Mouse (Mus musculus): Measurements from ENCODE around the gene Chrne.

Gene Chrne

DNA sequence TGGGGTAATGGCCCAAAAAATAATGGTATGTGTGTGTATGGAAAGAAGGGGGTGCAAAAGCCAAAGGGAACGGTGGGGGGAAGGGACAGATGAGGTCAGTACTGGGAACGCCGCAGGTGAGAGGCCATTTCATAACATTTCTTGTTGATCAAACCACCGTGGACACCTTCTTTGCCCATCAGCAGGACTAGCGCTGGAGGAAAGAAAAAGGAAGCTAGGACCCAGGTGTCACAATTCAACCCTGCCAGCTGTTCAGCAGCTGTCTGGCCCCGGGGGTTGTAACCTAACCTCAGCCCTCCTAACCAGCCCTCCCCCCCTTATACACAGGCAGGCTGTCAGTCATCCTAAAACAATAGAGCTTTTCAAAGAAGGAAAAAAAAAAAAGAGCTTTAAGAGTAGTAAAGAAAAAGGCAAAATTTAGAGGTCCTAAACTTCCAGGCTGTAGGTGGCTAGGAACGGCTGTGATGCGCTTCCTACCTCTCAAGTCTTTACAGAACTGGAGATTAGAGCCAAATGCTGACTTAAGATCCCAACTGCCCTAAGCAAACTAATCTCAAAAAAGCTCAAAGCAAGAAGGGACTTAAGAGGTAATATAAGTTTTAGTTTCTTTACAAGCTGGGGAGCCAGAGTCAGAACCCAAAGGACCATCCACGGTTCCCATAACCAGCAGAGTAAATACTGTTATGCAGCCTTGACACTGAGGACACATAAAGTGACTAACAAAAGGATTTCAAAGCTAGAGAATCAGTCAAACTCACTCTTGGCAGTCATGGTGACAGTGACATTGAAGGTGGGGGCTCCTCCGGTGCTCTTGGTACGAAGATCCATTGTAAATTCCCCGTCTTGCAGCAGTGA is 33.2 kb upstream of the Chrne start:
- DNase-seq (ENCODE audit: low spot score in 2 of 2) = peak in 1 of 2 experiments; percentile 3

DNA sequence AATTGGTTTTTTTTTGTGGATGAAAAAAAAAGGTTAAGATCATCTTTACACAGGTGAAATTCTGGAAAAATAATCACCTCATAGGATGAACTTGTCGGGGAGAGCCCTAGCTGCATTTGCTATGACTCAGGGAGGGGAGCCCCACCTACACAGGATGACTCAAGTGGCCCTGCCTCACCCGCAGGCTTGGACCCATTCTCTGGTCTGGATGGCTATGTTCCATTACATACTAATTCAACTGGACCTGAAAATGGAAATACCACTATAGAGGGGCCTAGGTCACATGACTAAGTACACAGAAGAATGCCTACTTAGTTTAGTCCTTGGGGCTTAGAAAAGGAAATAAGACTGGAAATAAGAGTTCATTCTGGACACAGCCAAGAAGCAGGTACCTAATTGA is 32.4 kb upstream of the Chrne start:
- DNase-seq (ENCODE audit: low spot score in 2 of 2) = peak in 1 of 2 experiments; percentile 4

DNA sequence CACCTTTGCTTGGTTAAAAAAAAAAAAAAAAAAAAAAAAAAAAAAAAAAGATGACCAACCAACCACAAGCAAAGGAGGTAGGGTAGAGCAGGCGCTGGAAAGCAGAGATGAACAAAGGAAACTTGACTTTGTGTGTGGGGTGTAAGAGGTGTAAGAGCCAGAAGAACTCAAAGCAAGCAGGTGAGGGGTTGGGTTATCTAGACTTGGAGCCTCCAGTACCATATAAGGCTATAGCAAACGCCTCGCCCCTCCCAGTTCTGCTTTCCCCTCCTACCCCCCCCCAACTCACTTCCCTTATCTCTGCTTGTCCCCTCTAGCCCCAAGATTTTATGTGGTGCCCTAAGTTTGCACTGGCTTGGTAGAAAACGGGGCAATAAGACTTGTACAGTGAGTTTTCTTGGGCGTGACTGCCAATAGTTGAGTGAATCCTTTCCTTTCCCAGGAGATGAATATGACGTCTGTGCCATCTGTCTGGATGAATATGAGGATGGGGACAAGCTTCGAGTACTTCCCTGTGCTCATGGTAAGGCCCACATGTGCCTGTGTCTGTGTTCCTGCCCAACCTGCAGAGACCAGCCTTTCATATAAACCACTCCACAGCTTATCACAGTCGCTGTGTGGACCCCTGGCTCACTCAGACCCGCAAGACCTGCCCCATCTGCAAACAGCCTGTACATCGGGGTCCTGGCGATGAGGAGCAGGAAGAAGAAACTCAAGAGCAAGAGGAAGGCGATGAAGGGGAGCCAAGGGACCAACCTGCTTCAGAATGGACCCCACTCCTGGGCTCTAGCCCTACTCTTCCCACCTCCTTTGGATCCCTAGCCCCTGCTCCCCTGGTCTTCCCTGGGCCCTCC is 31.5 kb upstream of the Chrne start:
- peak in 1 of 2 experiments; percentile 5 for DNase-seq (ENCODE audit: low spot score in 2 of 2)

DNA sequence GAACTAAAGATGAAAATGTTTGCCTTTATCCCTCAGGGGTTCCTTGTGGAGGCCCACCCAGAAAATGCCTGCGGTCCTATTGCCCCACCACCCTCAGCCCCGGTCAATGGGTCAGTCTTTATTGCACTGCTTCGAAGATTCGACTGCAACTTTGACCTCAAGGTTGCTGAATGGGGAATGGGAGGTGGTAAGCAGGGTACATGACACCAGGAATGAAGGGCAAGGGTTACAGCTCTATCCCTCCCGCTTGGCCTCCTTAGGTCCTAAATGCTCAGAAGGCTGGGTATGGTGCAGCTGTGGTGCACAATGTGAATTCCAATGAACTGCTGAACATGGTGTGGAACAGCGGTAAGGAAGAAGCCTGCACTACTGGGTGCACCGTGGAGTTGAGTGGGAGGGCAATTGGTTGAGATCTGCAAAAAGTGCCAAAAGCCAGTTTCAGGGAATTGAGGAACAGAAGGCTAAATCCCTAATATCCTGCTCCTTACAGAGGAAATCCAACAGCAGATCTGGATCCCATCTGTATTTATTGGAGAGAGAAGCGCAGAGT is 30.2 kb upstream of the Chrne start:
- no peak for DNase-seq (ENCODE audit: low spot score in 2 of 2)

DNA sequence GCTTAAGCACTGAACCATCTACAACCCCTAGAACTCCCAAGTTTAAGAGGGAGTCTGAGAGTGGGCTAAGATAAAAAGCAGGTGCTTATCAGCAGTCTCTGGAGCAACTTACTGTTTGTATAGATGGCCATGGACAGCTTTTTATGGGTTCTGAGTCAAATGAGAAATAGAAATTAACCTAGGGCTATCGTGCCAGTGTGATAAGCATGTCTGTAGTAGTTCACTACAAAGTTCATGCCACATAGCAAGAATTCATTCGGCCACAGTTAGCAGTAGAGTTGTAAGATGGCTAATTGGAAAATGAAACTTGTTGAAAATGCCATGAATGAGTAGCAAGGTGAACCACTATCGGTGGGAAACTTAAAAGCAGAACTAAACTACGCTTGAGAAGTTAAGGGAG is 29.5 kb upstream of the Chrne start:
- peak in 1 of 2 experiments; percentile 3 for DNase-seq (ENCODE audit: low spot score in 2 of 2)

DNA sequence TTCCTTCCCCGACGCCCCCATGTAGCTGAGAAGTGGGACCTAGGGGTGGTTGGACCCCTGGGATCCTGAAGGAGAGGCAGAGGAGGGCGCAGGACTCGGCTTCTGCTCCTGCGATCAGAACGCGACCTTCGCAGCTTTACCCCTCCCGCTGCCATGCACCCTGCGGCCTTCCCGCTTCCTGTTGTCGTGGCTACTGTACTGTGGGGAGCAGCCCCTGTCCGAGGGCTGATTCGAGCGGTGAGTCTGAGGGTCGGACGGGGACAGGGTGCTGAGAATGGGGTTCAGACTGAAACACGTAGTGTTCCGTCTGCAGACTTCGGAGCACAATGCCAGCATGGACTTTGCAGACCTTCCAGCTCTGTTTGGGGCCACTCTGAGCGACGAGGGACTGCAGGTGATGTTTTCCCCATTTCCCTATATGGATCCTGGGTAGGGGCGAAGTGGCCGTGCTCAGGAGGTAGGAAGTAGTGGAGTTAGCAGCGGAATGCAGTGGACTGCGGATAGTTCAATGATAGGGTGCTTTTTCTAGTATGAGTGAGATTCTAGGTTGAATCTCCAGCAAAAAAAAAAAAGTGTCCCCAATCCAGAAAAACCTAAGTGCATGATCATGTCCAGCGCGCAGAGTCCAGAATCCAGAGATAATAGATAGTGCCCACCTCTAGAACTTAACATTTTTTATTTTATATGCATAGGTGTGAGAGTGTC is 28.9 kb upstream of the Chrne start:
- peak in 1 of 2 experiments; percentile 15 for DNase-seq (ENCODE audit: low spot score in 2 of 2)

DNA sequence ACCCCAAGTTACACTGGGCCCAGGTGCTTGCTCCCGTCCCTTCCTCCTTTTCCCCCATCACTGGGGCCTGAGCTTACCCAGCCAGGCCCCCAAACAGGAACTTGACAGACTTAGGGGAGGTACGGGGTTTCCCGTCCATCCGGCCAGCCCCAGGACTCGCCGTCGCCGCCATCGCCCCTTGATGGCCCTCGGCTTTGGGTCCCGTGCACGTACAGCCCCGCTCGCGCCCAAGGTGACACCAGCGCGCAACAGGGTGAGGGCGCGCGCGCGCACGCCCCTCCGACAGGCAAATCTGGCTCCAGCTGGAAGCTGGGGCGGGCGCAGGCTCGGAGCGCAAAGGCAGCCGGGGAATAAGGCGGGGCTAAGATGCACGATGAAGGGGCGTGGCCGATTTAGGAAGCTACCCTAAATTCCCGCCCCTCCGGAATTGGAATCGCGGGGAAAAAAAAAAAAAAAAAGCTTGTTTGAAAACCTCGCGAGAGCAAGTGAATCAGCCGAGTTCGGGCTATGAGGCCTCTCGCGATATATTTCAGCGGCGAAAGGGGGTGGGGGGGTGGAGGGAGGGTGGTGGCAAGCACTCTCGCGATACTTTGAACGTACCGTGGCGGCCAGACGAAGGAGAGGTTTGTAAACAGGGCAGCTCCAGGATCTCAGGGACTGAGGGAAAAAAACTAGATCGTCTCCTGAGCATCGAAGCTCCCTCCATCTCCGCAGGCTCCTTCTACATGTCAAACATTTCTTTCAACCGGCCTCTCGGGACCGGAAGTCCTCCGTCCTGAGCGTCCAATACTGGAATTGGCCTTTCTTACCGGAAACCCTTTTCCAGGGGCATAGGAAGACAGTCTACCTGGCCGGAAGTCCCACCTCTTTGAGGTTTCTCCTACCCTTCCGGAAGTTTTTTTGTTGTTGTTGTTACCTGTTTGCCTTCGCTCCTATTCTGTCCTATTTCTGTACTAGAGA is 28.0 kb upstream of the Chrne start, which contains the start of the genes Rnf167 and Slc25a11:
Rnf167 (plus strand) TSS at position 545 of the 960 bp plus-strand sequence.
Slc25a11 (minus strand) TSS at position 789 of the 960 bp plus-strand sequence.
- peak; percentile 85 to 93 for DNase-seq (ENCODE audit: low spot score in 2 of 2)

DNA sequence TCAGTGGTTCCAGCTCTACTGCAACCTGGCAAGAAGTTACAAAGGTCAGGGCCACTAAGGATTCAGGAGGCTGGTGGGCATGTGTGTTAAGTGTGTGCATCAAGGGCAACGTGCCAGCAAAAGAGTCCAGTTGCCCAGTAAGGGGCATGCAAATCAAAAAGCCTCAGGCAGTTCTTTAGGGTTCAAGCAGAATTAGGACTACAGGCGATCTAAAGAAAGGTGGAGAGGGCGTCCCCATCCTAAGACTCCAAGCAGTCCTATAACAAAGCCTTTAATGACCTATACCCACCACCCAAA is 27.2 kb upstream of the Chrne start:
- no peak for DNase-seq (ENCODE audit: low spot score in 2 of 2)

DNA sequence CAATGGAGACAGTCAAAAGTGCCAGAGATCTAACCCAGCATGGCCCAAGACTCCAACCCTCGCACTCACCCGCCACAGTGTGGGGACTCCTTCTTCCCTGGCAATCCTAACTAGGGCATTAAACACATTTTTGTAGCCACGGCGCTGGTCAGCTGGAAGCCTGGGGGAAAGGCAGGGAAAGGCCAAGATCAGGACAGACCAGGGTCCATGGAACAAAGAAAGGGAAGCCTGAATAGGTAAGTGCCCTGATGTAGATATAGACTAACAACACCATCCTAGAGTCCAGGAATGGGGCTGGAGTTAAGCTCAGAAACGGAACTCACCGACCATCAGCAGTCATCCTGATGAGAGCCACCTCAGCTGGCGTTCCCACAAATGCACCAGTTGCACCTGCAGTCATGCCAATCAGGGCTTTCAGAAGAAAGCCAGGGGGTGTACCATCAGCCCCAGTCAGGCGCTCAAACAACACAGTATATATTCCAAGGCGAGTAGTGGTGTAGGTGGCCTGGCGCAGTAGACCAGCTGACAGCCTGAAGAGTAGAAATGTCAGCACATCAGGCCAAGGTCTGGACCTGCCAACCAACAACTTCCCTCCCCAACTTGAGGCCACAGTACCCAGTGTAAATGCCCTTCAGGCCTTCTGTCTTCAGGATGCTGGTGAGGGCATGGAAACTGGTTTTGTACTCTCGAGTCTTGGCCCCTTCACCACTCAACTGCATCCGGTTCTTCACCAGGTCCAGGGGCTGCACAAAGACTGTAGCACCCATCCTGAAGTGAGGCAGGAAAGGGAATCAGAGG is 26.6 kb upstream of the Chrne start:
- DNase-seq (ENCODE audit: low spot score in 2 of 2) = no peak

DNA sequence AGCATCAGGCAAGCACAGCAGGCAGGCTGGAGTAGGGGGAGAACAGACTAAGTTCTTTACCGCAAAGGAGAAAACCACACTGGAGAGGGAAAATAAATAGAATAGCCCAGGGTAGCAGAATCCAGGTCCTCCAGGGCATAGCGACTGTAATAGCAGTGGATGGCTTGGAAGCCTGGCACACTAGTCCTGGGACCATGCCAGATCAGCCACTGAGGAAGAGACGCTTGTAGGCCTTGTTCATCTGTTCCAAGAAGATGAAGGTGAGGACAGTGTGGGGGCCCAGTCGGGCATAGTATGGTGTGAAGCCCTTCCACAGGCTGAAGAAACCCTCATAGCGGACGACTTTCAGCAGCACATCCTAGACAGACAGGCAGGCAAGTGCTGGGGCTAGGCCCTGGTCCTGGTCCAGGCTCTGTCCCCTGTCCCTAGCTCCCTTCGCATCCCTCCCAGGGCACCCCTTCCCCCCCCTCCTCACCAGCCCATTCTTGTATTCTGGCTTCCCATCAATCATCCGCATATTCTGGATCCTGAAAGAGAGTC is 25.6 kb upstream of the Chrne start:
- no peak for DNase-seq (ENCODE audit: low spot score in 2 of 2)

DNA sequence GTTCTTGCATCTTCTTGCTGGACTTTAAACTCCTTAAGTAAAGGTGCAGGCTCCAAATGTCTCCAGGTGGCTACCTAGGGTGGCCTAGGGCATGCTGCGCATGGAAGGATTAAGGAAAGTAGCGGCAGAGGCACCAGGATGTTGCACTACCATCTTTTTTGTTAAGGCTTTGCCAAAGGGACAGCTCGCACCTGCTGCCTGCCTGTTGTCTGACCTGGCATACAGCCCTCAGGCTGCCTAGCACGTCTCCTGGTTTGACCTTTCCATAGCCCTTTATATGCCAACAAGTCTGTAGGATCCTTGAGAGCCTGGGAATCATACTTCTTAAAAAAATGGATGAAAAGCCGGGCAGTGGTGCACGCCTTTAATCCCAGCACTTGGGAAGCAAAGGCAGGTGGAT is 24.0 kb upstream of the Chrne start:
- DNase-seq (ENCODE audit: low spot score in 2 of 2) = no peak

DNA sequence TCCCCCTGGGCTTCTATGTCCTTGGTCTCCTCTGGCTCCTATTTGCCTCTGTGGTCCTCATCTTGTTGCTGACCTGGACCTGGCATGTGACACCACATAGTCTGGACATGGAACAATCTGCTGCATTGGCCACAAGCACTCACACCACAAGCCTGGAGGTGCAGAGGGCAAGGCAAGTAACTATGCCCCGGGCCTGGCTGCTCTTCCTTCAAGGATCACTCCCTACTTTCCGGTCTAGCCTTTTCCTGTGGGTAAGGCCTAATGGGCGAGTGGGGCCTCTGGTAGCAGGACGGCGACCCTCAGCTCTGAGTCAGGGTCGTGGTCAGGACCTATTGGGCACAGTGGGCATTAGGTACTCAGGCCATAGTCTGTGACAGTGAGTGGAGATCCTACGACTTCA is 22.2 kb upstream of the Chrne start:
- DNase-seq (ENCODE audit: low spot score in 2 of 2) = no peak

DNA sequence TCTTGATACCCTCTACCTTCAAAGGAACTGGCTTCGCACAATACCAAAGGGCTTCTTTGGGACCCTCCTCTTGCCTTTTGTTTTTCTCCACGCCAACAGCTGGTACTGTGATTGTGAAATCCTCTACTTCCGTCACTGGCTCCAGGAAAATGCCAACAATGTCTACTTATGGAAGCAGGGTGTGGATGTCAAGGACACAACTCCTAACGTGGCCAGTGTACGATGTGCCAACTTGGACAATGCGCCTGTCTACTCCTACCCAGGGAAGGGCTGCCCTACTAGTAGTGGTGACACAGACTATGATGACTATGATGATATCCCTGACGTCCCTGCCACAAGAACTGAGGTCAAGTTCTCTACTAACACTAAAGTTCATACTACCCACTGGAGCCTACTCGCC is 21.0 kb upstream of the Chrne start:
- DNase-seq (ENCODE audit: low spot score in 2 of 2) = no peak

DNA sequence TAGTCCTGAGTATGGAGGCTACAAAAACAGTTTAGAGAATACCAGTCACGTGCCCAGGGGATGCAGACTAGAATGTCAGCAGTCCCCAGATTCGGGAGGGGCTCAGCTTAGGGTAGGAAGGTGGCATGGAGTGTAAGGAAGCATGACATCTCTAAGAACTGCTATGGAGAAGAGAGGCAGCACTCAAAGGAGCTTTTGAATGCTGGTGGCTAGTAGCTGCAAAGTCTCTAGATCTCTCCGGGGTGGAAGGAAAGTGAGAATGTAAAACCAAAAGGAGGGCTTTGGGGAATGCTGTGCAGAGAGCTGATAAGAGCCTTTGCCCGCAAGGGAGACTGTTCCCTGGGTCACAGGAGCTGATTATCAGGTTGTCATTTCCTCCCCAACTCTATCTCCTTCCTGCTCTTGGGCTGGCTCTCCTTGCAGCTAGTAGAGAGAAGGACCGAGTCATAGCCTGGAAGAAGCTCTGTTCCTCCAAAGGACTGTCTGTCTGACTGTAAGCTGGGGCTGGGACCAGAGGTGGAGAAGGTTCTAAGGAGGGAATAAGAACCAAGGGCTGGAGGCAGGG is 19.8 kb upstream of the Chrne start, which contains the start of gene Gp1ba:
Gp1ba (plus strand) TSS at position 409 of the 565 bp plus-strand sequence.
- DNase-seq (ENCODE audit: low spot score in 2 of 2) = peak in 1 of 2 experiments; percentile 1

DNA sequence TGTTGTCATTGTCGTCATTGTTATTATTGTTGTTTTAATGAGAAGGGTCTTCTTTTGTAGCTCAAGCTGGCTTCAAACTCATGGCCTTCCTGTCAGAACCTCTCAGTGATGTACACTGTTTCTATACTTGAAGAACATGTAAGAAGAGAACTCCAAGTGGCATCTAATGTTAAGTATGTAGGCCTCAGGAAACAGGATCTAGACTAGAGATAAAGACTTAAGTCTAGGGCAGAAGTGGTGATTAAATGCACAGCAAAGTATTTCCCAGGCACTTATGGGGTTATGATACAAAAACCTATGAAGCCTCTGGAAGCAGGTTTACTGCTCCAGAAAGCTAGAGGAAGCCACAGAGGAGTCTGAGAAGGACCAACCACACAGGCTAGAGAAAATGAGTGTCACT is 19.3 kb upstream of the Chrne start:
- no peak for DNase-seq (ENCODE audit: low spot score in 2 of 2)

DNA sequence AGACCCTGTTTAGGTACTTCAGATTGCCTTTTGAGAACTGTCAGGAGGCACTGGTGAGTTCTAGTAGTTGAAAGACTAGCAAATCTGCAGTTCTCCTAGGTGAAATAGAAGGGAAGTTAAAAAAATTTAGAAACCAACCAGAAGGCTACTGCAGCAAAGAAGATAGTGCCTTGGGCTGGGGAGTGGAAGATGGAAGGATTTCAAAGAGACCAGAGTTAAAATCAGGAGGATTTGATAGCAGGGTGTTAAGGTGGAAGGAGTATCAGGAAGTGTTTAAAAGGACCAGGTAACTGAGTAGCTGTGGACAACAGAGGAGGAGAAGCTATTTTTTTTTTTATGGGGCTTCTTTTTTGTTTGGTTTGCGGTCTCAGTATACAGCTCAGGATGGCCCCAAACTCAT is 18.7 kb upstream of the Chrne start:
- no peak for DNase-seq (ENCODE audit: low spot score in 2 of 2)

DNA sequence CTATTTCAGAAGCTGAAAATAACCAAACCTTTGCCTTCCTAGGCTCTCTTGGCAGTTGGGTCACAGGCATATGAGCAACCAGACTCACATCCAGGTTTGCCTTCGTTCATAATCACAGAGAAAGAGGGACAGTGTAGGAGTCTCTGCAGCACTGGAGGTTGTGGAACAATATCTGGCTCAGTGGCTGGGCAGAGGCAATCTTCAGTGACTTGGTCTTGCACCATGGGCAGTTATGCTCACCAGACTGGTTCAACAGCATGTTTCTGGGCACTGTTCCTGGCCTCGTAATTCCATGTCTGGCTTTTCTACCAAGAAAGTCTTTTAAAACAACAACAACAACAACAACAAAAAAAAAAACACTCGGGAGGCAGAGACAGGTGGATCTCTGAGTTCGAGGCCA is 16.6 kb upstream of the Chrne start:
- DNase-seq (ENCODE audit: low spot score in 2 of 2) = no peak

DNA sequence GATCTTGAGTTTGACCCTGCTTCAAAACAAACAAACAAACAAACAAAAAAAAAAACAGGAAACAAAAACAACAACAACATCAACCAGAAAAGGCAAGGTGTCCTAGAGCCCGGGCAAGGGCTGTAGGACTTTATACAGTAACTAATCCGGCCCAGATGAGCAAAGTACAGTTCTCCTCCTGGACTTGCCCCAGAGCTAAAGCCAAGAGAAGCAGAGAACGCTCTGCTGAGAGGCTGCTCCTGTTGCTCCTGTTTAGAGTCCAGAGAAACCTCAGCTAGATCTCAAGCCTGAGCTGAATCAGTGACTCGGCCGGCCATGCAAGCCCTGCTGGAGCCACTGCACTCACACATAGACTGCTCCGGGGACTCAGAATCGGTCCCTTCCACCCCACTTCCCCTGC is 11.1 kb upstream of the Chrne start:
- no peak for DNase-seq (ENCODE audit: low spot score in 2 of 2)

DNA sequence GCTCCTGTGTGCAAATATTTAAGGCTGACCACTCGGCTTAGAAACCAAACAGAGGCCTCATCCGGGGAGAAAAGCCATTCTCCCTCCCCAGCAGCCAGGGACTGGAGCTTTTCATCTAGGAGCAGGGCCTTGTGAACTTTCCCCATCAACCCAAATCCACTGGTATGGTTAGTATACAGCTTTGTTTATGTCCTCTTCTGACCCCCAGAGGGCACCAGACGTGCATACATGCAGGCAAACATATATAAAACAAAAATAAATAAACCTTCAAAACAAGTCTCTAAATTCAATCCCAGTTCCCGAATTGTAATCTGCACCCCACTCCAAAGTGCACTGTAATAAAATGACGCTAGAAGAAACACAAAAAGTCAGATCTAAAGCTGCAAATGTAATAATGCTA is 10.5 kb upstream of the Chrne start:
- no peak for DNase-seq (ENCODE audit: low spot score in 2 of 2)
